Mouse (Mus musculus): ENCODE data around the gene Fasl.

Fasl gene

DNA sequence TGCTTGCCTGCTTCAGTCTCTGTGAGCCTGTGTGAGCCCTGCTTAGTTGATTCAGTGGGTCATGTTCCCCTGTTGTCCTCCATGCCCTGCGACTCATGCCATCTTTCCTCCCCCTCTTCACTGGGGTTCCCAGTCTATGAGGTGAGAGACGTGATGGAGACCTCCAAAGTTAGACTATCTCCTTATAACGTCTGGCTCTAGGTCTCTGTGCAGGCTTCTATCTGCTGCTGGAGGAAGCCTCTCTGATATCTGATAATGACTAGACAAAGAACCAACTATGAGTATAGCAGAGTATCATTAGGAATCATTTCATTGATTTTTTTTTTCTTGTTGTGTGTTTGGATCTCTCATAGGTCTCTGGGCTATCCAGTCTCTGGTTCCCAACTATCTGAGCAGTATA lies 31.7 kb downstream of the Fasl start:
- no peak for DNase-seq (ENCODE audit: low spot score)

GRCm38 (mm10) chr1:161751311-161751710 lies 37.0 kb downstream of the Fasl start:
- no peak for DNase-seq (ENCODE audit: low spot score)

DNA sequence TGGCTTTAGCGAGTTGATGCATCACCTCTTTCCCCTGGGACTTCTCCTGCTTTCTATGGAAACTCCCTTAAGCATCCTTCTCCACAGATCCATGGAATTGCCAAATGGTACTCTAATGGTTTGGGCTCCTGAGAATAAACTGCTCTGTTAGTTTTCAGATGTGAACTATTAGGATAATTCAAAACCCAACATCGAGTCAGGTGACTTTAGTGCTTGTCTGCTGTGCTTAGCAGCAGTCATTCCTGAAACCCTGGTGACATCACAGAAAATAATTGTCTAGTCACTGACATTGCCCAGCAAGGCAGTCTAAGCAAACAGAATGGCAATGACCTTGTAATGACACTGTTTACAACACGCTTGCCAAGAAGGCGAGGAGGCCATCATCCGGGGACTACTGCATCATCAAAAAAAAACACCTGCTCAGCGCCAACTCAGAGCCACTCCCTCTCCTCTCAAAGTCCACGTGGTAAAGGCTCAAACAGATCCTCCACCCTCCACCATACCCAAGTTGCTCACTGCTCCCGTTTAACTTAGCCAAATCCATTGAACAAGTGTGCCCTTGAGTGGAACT lies 37.7 kb downstream of the Fasl start:
- no peak for DNase-seq (ENCODE audit: low spot score)

- DNase-seq (ENCODE audit: low spot score), result no peak
Measured at GRCm38 (mm10) chr1:161748685-161749084, 39.6 kb downstream of the Fasl start.

- DNase-seq (ENCODE audit: low spot score), result no peak
Measured at GRCm38 (mm10) chr1:161748138-161748537, 40.2 kb downstream of the Fasl start.

- no peak for DNase-seq (ENCODE audit: low spot score)
Measured at GRCm38 (mm10) chr1:161746542-161747302, 41.6 kb downstream of the Fasl start.

GRCm38 (mm10) chr1:161744855-161745254 lies 43.4 kb downstream of the Fasl start:
- DNase-seq (ENCODE audit: low spot score), result no peak

DNA sequence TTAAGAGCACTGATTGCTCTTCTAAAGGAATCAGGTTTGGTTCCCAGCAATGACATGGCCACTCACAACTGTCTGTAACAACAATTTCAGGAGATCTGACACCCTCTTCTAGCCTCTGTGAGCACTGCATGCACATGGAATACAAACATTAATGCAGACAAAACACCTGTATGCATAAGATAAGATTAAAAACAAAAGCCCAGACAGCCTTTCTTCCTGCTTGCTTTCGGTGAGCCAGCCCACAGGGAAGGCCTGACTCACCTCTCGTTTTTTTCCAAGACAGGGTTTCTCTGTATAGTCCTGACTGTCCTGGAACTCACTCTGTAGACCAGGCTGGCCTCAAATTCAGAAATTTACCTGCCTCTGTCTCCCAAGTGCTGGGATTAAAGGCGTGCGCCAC lies 44.1 kb downstream of the Fasl start:
- DNase-seq (ENCODE audit: low spot score), result no peak

- DNase-seq (ENCODE audit: low spot score), result no peak
Measured at GRCm38 (mm10) chr1:161742481-161743267, 45.6 kb downstream of the Fasl start.

DNA sequence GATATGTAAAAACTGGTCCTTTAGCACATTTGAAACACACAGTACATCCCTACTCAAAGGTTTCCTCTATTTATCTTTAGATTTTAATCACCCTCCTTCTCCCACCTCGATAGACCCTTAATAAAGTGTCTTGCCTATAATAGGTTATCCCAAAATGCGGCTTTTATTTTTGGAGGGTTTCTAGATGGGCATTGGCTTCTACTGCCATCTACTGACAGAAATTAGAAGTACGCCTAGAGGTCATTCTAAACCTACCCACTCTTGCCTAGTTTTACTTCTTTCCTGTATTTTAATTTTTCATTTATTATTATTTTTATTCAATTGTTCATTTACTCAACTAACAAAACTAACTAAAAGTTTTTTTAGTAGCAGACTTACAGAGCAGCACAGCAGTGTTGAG lies 51.4 kb downstream of the Fasl start:
- no peak for DNase-seq (ENCODE audit: low spot score)

DNA sequence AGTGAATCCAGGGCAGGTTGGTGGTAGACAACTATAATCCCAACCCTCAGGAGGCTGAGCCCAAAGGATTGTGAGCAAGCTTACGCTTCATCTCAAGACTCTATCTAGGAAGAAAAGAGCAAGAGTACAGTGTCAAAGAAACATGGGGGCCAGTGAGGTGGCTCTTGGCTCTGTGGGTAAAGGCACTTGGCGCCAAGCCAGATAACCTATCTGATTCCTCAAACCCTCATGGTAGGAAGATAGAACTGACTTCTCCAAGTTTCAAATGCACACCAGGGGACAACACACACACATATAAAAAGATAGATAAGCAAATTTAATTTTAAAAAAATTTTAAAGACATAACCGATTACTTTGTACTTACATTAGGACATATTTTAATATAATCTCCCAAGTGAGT lies 52.0 kb downstream of the Fasl start:
- DNase-seq (ENCODE audit: low spot score), result no peak

GRCm38 (mm10) chr1:161735465-161736046 lies 52.7 kb downstream of the Fasl start:
- DNase-seq (ENCODE audit: low spot score), result no peak

- no peak for DNase-seq (ENCODE audit: low spot score)
Measured at GRCm38 (mm10) chr1:161734741-161735211, 53.5 kb downstream of the Fasl start.

DNA sequence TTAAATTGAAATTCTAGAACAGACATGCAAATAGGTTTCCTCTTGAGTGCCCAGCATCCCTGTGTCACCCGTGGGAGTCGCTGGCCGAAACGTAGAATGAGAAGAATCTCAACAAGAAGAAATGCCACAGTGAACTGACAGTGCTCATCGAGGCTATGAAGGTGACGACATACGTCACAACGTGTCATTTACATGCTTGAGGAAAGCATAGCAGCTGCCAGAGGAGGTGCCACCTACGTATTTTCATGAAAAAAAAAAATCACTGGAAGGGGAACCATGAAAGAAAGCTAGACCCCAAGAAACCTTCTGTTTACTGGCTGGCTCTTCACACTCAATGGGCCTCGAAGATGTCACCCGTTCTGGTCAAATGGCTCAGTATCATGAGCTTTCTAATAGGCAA lies 54.0 kb downstream of the Fasl start:
- no peak for DNase-seq (ENCODE audit: low spot score)
